Mouse (Mus musculus) small intestine, adult 2 months (tissue): ENCODE measurements around the gene Psmc4.

Experiments used
- CTCF ChIP-seq: fragments of 200-500 bp; IDR thresholded peaks from 2 replicates; pipeline ENCODE4 v1.5.1; 2012; ENCODE audit warnings: low read depth, mild to moderate bottlenecking, control low read depth, inconsistent platforms, low read length, moderate library complexity, mixed read lengths; ENCODE audit not compliant: insufficient replicate concordance, insufficient read length; ENCODE audit errors: extremely low read depth
- POLR2A ChIP-seq: fragments of 200-500 bp; IDR thresholded peaks from 2 replicates; pipeline ENCODE4 v1.6.1; 2012; ENCODE audit warnings: low read depth, mild to moderate bottlenecking, control low read depth, inconsistent platforms, low read length, moderate library complexity

GRCm38 (mm10) chr7:28044524-28044923, 5.4 kb downstream of the Psmc4 start:
- TF ChIP-seq POLR2A (no peak), CTCF (no peak)
